Mouse (Mus musculus) spleen, postnatal 10 days (tissue): ENCODE measurements around the gene Tmem131.
A peak's percentile ranks its signal among the peaks of the same experiment; 100 is the strongest.
"Not testable (repeated sequence)": the region's sequence is repeated elsewhere in the genome, so short reads cannot be mapped to it uniquely, and the experiment has no call there.

Source experiments
- DNase-seq, 2 experiments: peaks; one replicate each; pipeline ENCODE4 v3.0.0; 2021 to 2022; ENCODE audit warnings: low spot score in 2 of 2

Tmem131 gene

GRCm38 (mm10) chr1:36919728-36920127 is 23.7 kb downstream of the Tmem131 start:
- DNase-seq, result peak in 1 of 2 experiments; percentile 79

GRCm38 (mm10) chr1:36917423-36917822 is 26.0 kb downstream of the Tmem131 start:
- no peak for DNase-seq

GRCm38 (mm10) chr1:36915200-36915580 is 28.3 kb downstream of the Tmem131 start:
- no peak for DNase-seq

GRCm38 (mm10) chr1:36914455-36915199 is 28.8 kb downstream of the Tmem131 start:
- no peak for DNase-seq

- DNase-seq, result no peak
These were observed 29.7 kb downstream of the Tmem131 start for GRCm38 (mm10) chr1:36913806-36914205.

GRCm38 (mm10) chr1:36912239-36912638 is 31.2 kb downstream of the Tmem131 start:
- no peak for DNase-seq

GRCm38 (mm10) chr1:36911603-36912002 is 31.9 kb downstream of the Tmem131 start:
- DNase-seq, result no peak

- DNase-seq, result no peak
These were observed 33.1 kb downstream of the Tmem131 start for GRCm38 (mm10) chr1:36910397-36910796.

- not testable (repeated sequence) for DNase-seq
These were observed 33.5 kb downstream of the Tmem131 start for GRCm38 (mm10) chr1:36909965-36910364.

GRCm38 (mm10) chr1:36905216-36905615 is 38.2 kb downstream of the Tmem131 start:
- DNase-seq, result no peak

GRCm38 (mm10) chr1:36904489-36904888 is 39.0 kb downstream of the Tmem131 start:
- no peak for DNase-seq

- DNase-seq, result no peak
These were observed 39.4 kb downstream of the Tmem131 start for GRCm38 (mm10) chr1:36904084-36904451.

- DNase-seq, result no peak
These were observed 39.9 kb downstream of the Tmem131 start for GRCm38 (mm10) chr1:36903376-36904083.

- DNase-seq, result no peak
These were observed 40.7 kb downstream of the Tmem131 start for GRCm38 (mm10) chr1:36902533-36903315.

GRCm38 (mm10) chr1:36899622-36900021 is 43.8 kb downstream of the Tmem131 start:
- DNase-seq, result no peak

GRCm38 (mm10) chr1:36896423-36896822 is 47.0 kb downstream of the Tmem131 start:
- DNase-seq, result no peak

- no peak for DNase-seq
These were observed 48.0 kb downstream of the Tmem131 start for GRCm38 (mm10) chr1:36895452-36895851.

- no peak for DNase-seq
These were observed 49.3 kb downstream of the Tmem131 start for GRCm38 (mm10) chr1:36894136-36894535.

- DNase-seq, result not testable (repeated sequence)
These were observed 49.7 kb downstream of the Tmem131 start for GRCm38 (mm10) chr1:36893720-36894119.

- DNase-seq, result no peak
These were observed 50.3 kb downstream of the Tmem131 start for GRCm38 (mm10) chr1:36893146-36893545.

GRCm38 (mm10) chr1:36892461-36892860 is 51.0 kb downstream of the Tmem131 start:
- DNase-seq, result no peak

- no peak for DNase-seq
These were observed 54.5 kb downstream of the Tmem131 start for GRCm38 (mm10) chr1:36889016-36889415.
